Mouse (Mus musculus) frontal cortex, adult (tissue): ENCODE measurements around the gene Mak.
"Not testable (repeated sequence)": the region's sequence is repeated elsewhere in the genome, so short reads cannot be mapped to it uniquely, and the experiment has no call there.

Source experiments
- ATAC-seq: cut with Nextera tagmentation; 2 replicates; pipeline ENCODE4 v1.9.2; 2017; ENCODE audit warnings: mild to moderate bottlenecking, moderate library complexity, mixed read lengths; ENCODE audit not compliant: low TSS enrichment

The Mak gene

GRCm38 (mm10) chr13:40998537-40998936 is 81.0 kb downstream of the Mak start:
- ATAC-seq: not testable (repeated sequence)

- no peak for ATAC-seq
These were observed 84.8 kb downstream of the Mak start for GRCm38 (mm10) chr13:40994487-40995263.

- no peak for ATAC-seq
These were observed 91.1 kb downstream of the Mak start for GRCm38 (mm10) chr13:40988418-40988817.

- ATAC-seq: not testable (repeated sequence)
These were observed 91.8 kb downstream of the Mak start for GRCm38 (mm10) chr13:40987608-40988303.

- no peak for ATAC-seq
These were observed 93.4 kb downstream of the Mak start for GRCm38 (mm10) chr13:40986081-40986480.

- no peak for ATAC-seq
These were observed 96.7 kb downstream of the Mak start for GRCm38 (mm10) chr13:40982759-40983158.

GRCm38 (mm10) chr13:40979321-40979720 is 100.2 kb downstream of the Mak start:
- no peak for ATAC-seq

- no peak for ATAC-seq
These were observed 100.9 kb downstream of the Mak start for GRCm38 (mm10) chr13:40978652-40979051.

- peak; percentile 77 for ATAC-seq
These were observed 101.9 kb downstream of the Mak start for GRCm38 (mm10) chr13:40977609-40978008.
